Mouse (Mus musculus) ES-Bruce4 (cell line): ENCODE results near the gene Ubap1. TPM values are rescaled to one million over a fixed set of nuclear protein-coding genes. Genes with fewer than 3 reads are reported as not detected.

Experiments used
- H3K27ac ChIP-seq: 2 replicates; pipeline ENCODE4 v1.5.1; 2012; ENCODE audit warnings: low read length, inconsistent platforms; ENCODE audit not compliant: insufficient read depth
- H3K27me3 ChIP-seq: 2 replicates; pipeline ENCODE4 v1.6.1; 2012; ENCODE audit warnings: mild to moderate bottlenecking, low read length, inconsistent platforms; ENCODE audit not compliant: control insufficient read depth, poor library complexity, insufficient read depth, severe bottlenecking
- H3K36me3 ChIP-seq: 2 replicates; pipeline ENCODE4 v1.6.1; 2012; ENCODE audit warnings: inconsistent platforms, mild to moderate bottlenecking, low read length, moderate library complexity; ENCODE audit not compliant: control insufficient read depth, poor library complexity, insufficient read depth, severe bottlenecking
- H3K4me1 ChIP-seq: one replicate; pipeline ENCODE4 v1.8.1; 2011; ENCODE audit warnings: low read length; ENCODE audit not compliant: control insufficient read depth, insufficient read depth
- H3K4me3 ChIP-seq: 2 replicates; pipeline ENCODE4 v1.5.1; 2011; ENCODE audit warnings: low read depth, mild to moderate bottlenecking, low read length
- H3K9ac ChIP-seq: 2 replicates; pipeline ENCODE4 v1.6.1; 2012; ENCODE audit warnings: low read depth, mild to moderate bottlenecking, inconsistent platforms; ENCODE audit not compliant: poor library complexity, severe bottlenecking
- H3K9me3 ChIP-seq: replicated peaks from 2 replicates; pipeline ENCODE4 v1.6.1; 2012; ENCODE audit warnings: mild to moderate bottlenecking, low read length, inconsistent platforms; ENCODE audit not compliant: control insufficient read depth, poor library complexity, insufficient read depth, severe bottlenecking
- CTCF ChIP-seq: IDR thresholded peaks from one replicate; pipeline ENCODE4 v1.8.1; 2011; ENCODE audit warnings: low read depth, low read length
- EP300 ChIP-seq: IDR thresholded peaks from 2 replicates; pipeline ENCODE4 v1.6.1; 2011; ENCODE audit warnings: low read depth, low read length; ENCODE audit not compliant: insufficient read depth
- POLR2A ChIP-seq: IDR thresholded peaks from one replicate; pipeline ENCODE4 v1.8.1; 2011; ENCODE audit warnings: low read length; ENCODE audit not compliant: insufficient read depth
- polyA plus RNA-seq: library from polyadenylated mRNA; stranded (reverse); fragments of >200 nt; gene quantifications from 2 replicates; pipeline ENCODE4 v1.2.4, GENCODE M21; 2011; ENCODE audit warnings: low read depth; ENCODE audit not compliant: missing spikeins, insufficient read depth, insufficient read length

The Ubap1 gene
- polyA plus RNA-seq, 1 experiment, result 91.6 TPM

DNA sequence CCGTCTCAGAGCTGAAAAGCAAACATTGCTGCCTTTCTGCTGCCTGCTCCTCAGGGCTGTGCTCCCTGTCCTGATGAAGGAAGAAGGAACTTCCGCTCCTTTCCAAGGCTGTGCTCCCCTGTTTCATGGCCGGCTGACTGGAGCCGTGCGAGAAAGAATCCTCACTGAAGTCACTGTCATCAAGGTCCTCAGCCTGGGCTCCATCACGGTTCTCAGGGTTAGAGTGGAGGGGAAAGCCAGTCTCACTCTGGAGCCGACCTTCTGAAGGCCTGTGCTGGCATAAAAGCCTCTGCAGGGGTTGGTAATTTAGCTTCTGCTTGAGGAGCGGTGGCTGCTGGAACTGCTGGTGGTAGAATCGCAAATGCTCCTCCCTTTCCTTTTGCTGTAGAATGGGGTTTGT lies 45.9 kb downstream of the Ubap1 start:
- H3K4me3 ChIP-seq, result no peak overlapping the region
- no peaks in the 10 kb centered on the region for H3K4me1 ChIP-seq
- TF ChIP-seq EP300, result no peak
- no peak for TF ChIP-seq POLR2A
- TF ChIP-seq CTCF, result no peak
- no peak overlapping the region for H3K9ac ChIP-seq
- H3K27ac ChIP-seq, result no peak overlapping the region
- H3K36me3 ChIP-seq, result peaks cover 27% of the 10 kb centered on the region
- H3K9me3 ChIP-seq, result no peaks in the 10 kb centered on the region
- no peaks in the 10 kb centered on the region for H3K27me3 ChIP-seq

DNA sequence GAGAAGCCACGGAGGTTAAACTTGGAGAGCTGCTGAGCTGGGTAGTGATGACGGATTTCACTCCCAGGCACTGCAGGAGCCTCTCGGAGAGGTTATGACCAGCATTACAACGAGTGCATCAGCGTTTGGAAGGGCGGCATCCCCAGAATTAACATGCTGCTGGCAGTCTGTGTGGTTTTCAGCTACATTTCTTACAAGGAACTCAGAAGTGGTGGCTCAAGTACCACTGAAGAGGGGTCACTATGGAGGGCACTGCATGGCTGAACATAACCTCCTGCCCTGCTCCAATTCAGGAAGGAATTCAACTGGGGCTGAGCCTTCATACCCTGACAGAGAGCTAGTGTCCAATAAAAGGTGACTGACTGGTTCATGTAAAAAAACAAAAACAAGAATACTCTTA lies 49.6 kb downstream of the Ubap1 start:
- H3K4me3 ChIP-seq, result no peak overlapping the region
- no peak overlapping the region for H3K27ac ChIP-seq
- no peaks in the 10 kb centered on the region for H3K4me1 ChIP-seq
- H3K36me3 ChIP-seq, result peaks cover 8% of the 10 kb centered on the region
- H3K9me3 ChIP-seq, result no peaks in the 10 kb centered on the region
- H3K9ac ChIP-seq, result no peak overlapping the region
- TF ChIP-seq CTCF (no peak), POLR2A (no peak), EP300 (no peak)
- H3K27me3 ChIP-seq, result no peaks in the 10 kb centered on the region

DNA sequence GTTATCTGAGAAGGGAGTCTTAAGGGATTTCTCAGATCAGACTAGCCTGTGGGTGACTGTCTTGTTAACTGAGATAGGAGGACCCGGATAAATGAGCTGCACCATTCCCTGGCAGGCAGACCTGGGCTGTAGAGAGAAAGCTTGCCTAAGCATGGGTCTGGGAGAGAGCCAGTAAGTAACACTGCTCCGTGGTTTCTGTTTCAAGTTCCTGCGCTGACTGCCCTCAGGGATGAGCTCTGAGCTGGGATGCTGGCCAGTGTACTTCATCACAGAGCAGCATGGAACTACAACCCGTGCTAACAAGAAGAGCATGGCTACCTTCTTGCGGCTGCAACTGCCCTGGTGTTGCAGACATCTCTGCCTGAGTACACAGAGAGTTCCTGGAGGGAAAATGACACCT lies 51.1 kb downstream of the Ubap1 start:
- H3K36me3 ChIP-seq, result peaks cover 8% of the 10 kb centered on the region
- no peak overlapping the region for H3K4me3 ChIP-seq
- no peaks in the 10 kb centered on the region for H3K4me1 ChIP-seq
- no peak for TF ChIP-seq CTCF
- no peak for TF ChIP-seq POLR2A
- no peak for TF ChIP-seq EP300
- H3K27me3 ChIP-seq, result no peaks in the 10 kb centered on the region
- H3K9me3 ChIP-seq, result no peaks in the 10 kb centered on the region
- H3K9ac ChIP-seq, result no peak overlapping the region
- no peak overlapping the region for H3K27ac ChIP-seq

DNA sequence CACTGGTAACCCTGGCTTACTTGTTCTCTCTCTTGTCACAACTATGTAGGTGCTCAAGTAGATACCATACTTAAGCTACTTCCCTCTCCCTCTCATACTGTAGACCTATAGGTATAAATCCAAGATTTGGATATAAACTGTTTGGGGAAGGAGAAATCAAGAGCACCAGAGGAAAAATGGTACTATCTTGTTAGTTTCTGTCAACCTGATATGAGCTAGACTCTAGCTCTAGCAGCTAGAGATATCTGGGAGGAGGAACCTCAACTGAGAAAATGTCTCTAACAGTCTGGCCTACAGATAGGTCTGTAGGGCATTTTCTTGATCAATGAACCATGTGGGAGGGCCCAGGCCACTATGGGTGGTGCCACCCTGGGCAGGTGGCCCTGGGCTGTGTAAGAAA lies 52.4 kb downstream of the Ubap1 start:
- Histone ChIP-seq H3K9me3 (no peaks in the 10 kb centered on the region), H3K4me3 (no peak overlapping the region), H3K9ac (no peak overlapping the region), H3K27ac (no peak overlapping the region), H3K36me3 (peaks cover 6% of the 10 kb centered on the region), H3K27me3 (no peaks in the 10 kb centered on the region), H3K4me1 (no peaks in the 10 kb centered on the region)
- TF ChIP-seq POLR2A (no peak), EP300 (no peak), CTCF (no peak)

DNA sequence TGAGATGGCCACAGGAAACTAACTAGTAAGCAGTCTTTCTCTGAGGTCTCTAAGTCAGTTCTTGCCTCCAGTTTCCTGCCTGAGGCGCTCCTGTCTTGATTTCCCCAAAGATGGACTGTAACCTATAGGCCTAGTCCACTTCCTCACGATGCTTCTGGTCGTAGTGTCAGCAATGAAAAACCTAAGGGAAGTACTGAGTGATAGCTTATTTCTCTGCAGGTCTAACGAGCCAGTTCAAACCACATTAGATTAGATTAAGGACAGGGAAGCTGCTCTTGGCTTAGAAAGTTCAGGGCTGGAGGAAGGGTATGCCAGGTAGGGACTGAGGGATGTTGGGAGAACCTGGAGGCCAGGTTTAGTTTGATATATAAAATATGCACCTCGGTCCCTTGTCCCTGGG lies 52.8 kb downstream of the Ubap1 start:
- H3K4me1 ChIP-seq, result no peaks in the 10 kb centered on the region
- H3K36me3 ChIP-seq, result peaks cover 6% of the 10 kb centered on the region
- no peak overlapping the region for H3K27ac ChIP-seq
- no peak overlapping the region for H3K4me3 ChIP-seq
- TF ChIP-seq POLR2A (no peak), EP300 (no peak), CTCF (no peak)
- no peaks in the 10 kb centered on the region for H3K9me3 ChIP-seq
- no peaks in the 10 kb centered on the region for H3K27me3 ChIP-seq
- H3K9ac ChIP-seq, result no peak overlapping the region

DNA sequence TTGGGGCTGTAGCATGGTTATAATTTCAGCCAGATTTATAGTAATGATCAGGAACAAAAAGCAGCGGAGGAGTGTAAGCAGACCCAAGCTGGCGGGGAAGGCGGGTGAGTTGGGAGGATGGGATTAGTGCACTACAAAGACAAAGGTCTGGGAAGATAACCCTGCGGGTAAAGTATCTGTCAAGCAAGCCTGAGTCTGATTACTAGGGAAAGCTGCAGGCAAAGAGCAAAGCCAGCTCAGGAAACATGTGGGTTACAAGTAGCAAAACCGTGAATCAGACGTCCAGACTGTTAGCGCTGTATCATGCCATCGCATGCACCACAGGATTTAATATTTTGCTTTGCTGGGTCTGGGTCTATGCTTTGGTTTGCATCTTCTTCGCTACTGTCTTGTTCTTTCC lies 57.8 kb downstream of the Ubap1 start:
- no peaks in the 10 kb centered on the region for H3K9me3 ChIP-seq
- no peak overlapping the region for H3K4me3 ChIP-seq
- no peak overlapping the region for H3K27ac ChIP-seq
- H3K36me3 ChIP-seq, result peaks cover 6% of the 10 kb centered on the region
- TF ChIP-seq POLR2A (no peak), CTCF (no peak), EP300 (no peak)
- H3K9ac ChIP-seq, result no peak overlapping the region
- H3K27me3 ChIP-seq, result no peaks in the 10 kb centered on the region
- H3K4me1 ChIP-seq, result peaks cover 2% of the 10 kb centered on the region
